Mouse (Mus musculus) layer of hippocampus, postnatal 14 days (tissue): ENCODE measurements around the gene Axl. TPM values are rescaled to one million over a fixed set of nuclear protein-coding genes. Genes with fewer than 3 reads are reported as not detected.
"Not testable (repeated sequence)": the region's sequence is repeated elsewhere in the genome, so short reads cannot be mapped to it uniquely, and the experiment has no call there.

ENCODE experiments used
- DNase-seq, 2 experiments: peaks; one replicate each; pipeline ENCODE4 v3.0.0; 2021 to 2022; ENCODE audit warnings: low spot score in 2 of 2, mixed read lengths in 1 of 2
- total RNA-seq, 2 experiments: library from RNA; stranded (reverse); gene quantifications; 2 replicates each; pipeline ENCODE4 v1.2.3; 2021

Axl gene
- total RNA-seq, 2 experiments from 2014 or later: 46.7 to 47.9 TPM

GRCm38 (mm10) chr7:25798540-25798939 lies 10.0 kb upstream of the Axl start:
- no peak for DNase-seq

GRCm38 (mm10) chr7:25794775-25795174 lies 6.3 kb upstream of the Axl start:
- DNase-seq: no peak

GRCm38 (mm10) chr7:25793679-25794078 lies 5.2 kb upstream of the Axl start:
- no peak for DNase-seq

GRCm38 (mm10) chr7:25792966-25793365 lies 4.5 kb upstream of the Axl start:
- DNase-seq: not testable (repeated sequence)

GRCm38 (mm10) chr7:25790615-25791014 lies 2.1 kb upstream of the Axl start:
- no peak for DNase-seq

- no peak for DNase-seq
Measured at GRCm38 (mm10) chr7:25789129-25789440, 580 bp upstream of the Axl start.

GRCm38 (mm10) chr7:25787456-25788219 lies 867 bp downstream of the Axl start:
- no peak for DNase-seq

GRCm38 (mm10) chr7:25786974-25787373 lies 1.5 kb downstream of the Axl start:
- DNase-seq: no peak

- no peak for DNase-seq
Measured at GRCm38 (mm10) chr7:25785752-25786151, 2.8 kb downstream of the Axl start.

- DNase-seq: no peak
Measured at GRCm38 (mm10) chr7:25784808-25785207, 3.7 kb downstream of the Axl start.

- no peak for DNase-seq
Measured at GRCm38 (mm10) chr7:25783746-25784145, 4.8 kb downstream of the Axl start.

- peak in 1 of 2 experiments; percentile 40 for DNase-seq
Measured at GRCm38 (mm10) chr7:25782744-25783143, 5.8 kb downstream of the Axl start.

GRCm38 (mm10) chr7:25781937-25782610 lies 6.4 kb downstream of the Axl start:
- DNase-seq: no peak

GRCm38 (mm10) chr7:25781321-25781936 lies 7.1 kb downstream of the Axl start:
- DNase-seq: peak; percentile 74 to 86

GRCm38 (mm10) chr7:25780753-25781152 lies 7.8 kb downstream of the Axl start:
- no peak for DNase-seq

- DNase-seq: no peak
Measured at GRCm38 (mm10) chr7:25780021-25780420, 8.5 kb downstream of the Axl start.

GRCm38 (mm10) chr7:25768229-25768628 lies 20.3 kb downstream of the Axl start:
- no peak for DNase-seq

- DNase-seq: no peak
Measured at GRCm38 (mm10) chr7:25766108-25766507, 22.4 kb downstream of the Axl start.

- DNase-seq: no peak
Measured at GRCm38 (mm10) chr7:25764221-25764620, 24.3 kb downstream of the Axl start.

- DNase-seq: no peak
Measured at GRCm38 (mm10) chr7:25763678-25764077, 24.8 kb downstream of the Axl start.

GRCm38 (mm10) chr7:25761354-25761753 lies 27.2 kb downstream of the Axl start:
- no peak for DNase-seq

GRCm38 (mm10) chr7:25756011-25756410 lies 32.5 kb downstream of the Axl start:
- peak; percentile 85 to 92 for DNase-seq
